Mouse (Mus musculus): ENCODE data around the gene Ddit4l.

- TF ChIP-seq POLR2A (IDR thresholded peaks at IDR 0.05; ENCODE audit: extremely low read depth, insufficient read depth, low read length) (no peak), CTCF (IDR thresholded peaks at IDR 0.05; ENCODE audit: low read depth, low read length) (no peak)
These were observed 10.1 kb upstream of the Ddit4l start for GRCm38 (mm10) chr3:137611110-137611857.
